Mouse (Mus musculus) kidney, embryonic 14.5 days (tissue): Measurements from ENCODE around the gene Mroh8. TPM values are rescaled to one million over a fixed set of nuclear protein-coding genes. Genes with fewer than 3 reads are reported as not detected.

ENCODE experiments used
- ATAC-seq: fragments of 200-750 bp; cut with Nextera tagmentation; 2 replicates; pipeline ENCODE4 v1.8.0; 2017; ENCODE audit warnings: moderate number of reproducible peaks, mild to moderate bottlenecking, moderate TSS enrichment, moderate library complexity; ENCODE audit not compliant: low FRiP score, low TSS enrichment
- H3K27ac ChIP-seq: fragments of 300-500 bp; sonication (generic); 2 replicates; pipeline ENCODE4 v1.5.1; 2014; ENCODE audit warnings: low read depth, mild to moderate bottlenecking, low read length, moderate library complexity, mixed read lengths
- H3K27me3 ChIP-seq: fragments of 300-500 bp; sonication (generic); 2 replicates; pipeline ENCODE4 v1.6.1; 2014; ENCODE audit warnings: mild to moderate bottlenecking, low read length; ENCODE audit not compliant: control insufficient read depth, insufficient read depth
- H3K36me3 ChIP-seq: fragments of 300-500 bp; sonication (generic); 2 replicates; pipeline ENCODE4 v1.6.1; 2014; ENCODE audit warnings: low read length, mixed read lengths; ENCODE audit not compliant: control insufficient read depth, insufficient read depth
- H3K4me1 ChIP-seq: fragments of 300-500 bp; sonication (generic); 2 replicates; pipeline ENCODE4 v1.6.1; 2014; ENCODE audit warnings: low read length, mixed read lengths; ENCODE audit not compliant: control insufficient read depth, insufficient read depth
- H3K4me2 ChIP-seq: fragments of 300-500 bp; sonication (generic); replicated peaks from 2 replicates; pipeline ENCODE4 v1.6.1; 2014; ENCODE audit warnings: low read depth, mild to moderate bottlenecking, low read length
- H3K4me3 ChIP-seq: fragments of 300-500 bp; sonication (generic); 2 replicates; pipeline ENCODE4 v1.5.1; 2014; ENCODE audit warnings: mild to moderate bottlenecking, low read length
- H3K9ac ChIP-seq: fragments of 300-500 bp; sonication (generic); 2 replicates; pipeline ENCODE4 v1.6.1; 2014; ENCODE audit warnings: low read depth, mild to moderate bottlenecking, low read length, moderate library complexity
- H3K9me3 ChIP-seq: fragments of 300-500 bp; sonication (generic); 2 replicates; pipeline ENCODE4 v1.6.1; 2016; ENCODE audit warnings: low read length; ENCODE audit not compliant: control insufficient read depth
- WGBS: fragments of 180-500 bp; shearing (Covaris S2); extraction: QIAGEN DNeasy Blood & Tissue Kit; methylation state at CpG from one replicate; pipeline ENCODE4 v1.1.7; 2014; 5-methylcytosine and 5-hydroxymethylcytosine counted together
- polyA plus RNA-seq: library from polyadenylated mRNA; unstranded; fragments of >200 nt; fragmentation: Nextera tagmentation; extraction: Ambion mirVana; gene quantifications from 2 replicates; pipeline ENCODE4 v1.2.1, GENCODE M21; 2014

Mroh8 gene
- polyA plus RNA-seq, 1 experiment from 2014 or later, result 0.89 TPM

DNA sequence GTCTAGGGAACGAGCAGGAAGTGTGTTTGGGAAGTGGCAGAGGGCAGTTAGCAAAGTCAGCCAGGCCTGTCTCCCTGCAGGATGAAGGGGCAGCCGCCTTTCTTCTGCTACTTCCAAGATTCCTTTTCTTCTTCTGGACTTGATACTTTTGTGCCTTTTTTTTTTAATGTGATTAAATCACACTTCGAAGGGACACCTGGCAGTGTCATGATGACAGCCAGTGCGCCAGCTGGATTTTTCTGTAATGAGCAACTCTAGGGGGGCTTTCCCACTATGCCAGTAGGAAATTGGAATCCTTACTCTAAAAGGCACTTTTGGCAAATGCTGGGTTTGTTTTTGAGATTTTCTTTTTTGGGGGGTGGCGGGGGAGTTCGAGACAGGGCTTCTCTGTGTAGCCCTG lies 36.1 kb upstream of the Mroh8 start:
- no peak for ATAC-seq
- Histone ChIP-seq H3K9me3 (no peaks in the 10 kb centered on the region), H3K4me2 (no peak overlapping the region), H3K9ac (no peak overlapping the region), H3K4me1 (no peaks in the 10 kb centered on the region), H3K27ac (no peak overlapping the region), H3K4me3 (no peak overlapping the region), H3K36me3 (peaks cover 94% of the 10 kb centered on the region), H3K27me3 (no peaks in the 10 kb centered on the region)
- WGBS, result 82% methylated on average over 6 of the region's 6 CpGs

DNA sequence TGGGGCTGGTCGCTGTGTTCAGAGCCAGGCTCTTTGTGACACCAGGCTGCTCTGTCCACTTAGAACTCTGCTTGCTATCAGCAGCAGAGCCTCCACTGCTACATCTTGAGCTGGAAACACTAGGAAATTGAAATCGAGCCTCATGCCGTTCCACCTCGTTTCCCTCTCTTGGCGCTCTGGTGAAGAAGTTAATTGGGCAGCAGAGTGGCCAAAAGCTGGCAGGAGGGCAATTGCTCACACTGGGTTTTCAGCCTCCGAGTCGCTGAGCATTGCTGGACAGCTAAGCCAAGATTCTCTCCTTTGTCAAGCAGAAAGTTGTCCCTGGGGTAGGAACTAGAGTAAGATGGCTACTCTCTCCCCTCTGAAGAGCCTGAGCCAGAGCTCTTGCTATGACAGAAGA lies 35.0 kb upstream of the Mroh8 start:
- WGBS, result 62% methylated on average over 7 of the region's 7 CpGs
- Histone ChIP-seq H3K9ac (no peak overlapping the region), H3K9me3 (no peaks in the 10 kb centered on the region), H3K27ac (no peak overlapping the region), H3K4me3 (no peak overlapping the region), H3K27me3 (no peaks in the 10 kb centered on the region), H3K36me3 (peaks cover 94% of the 10 kb centered on the region), H3K4me2 (no peak overlapping the region), H3K4me1 (no peaks in the 10 kb centered on the region)
- ATAC-seq, result no peak

DNA sequence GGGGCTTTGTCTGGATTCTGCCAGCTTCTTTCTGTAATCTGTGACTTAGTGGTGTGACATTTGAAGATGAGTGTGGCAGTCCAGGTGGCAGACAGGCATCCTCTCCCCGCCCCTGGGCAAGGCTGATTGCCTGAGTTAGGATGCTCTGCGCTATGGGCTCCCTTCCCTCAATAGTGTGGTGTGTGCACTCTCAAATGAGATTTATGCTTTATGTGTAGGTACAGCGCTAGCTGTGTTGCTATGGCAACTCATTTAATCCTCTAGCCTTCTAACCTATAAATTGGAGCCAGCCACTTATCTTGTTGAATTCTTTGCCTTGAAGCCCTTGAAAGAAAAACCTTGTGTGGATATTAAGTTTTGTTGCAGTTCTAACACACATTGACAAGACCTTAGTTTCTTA lies 34.4 kb upstream of the Mroh8 start:
- Histone ChIP-seq H3K4me3 (no peak overlapping the region), H3K36me3 (peaks cover 97% of the 10 kb centered on the region), H3K4me2 (no peak overlapping the region), H3K27ac (no peak overlapping the region), H3K4me1 (no peaks in the 10 kb centered on the region), H3K9me3 (no peaks in the 10 kb centered on the region), H3K9ac (no peak overlapping the region), H3K27me3 (no peaks in the 10 kb centered on the region)
- WGBS, result 83% methylated on average over 3 of the region's 3 CpGs
- no peak for ATAC-seq

DNA sequence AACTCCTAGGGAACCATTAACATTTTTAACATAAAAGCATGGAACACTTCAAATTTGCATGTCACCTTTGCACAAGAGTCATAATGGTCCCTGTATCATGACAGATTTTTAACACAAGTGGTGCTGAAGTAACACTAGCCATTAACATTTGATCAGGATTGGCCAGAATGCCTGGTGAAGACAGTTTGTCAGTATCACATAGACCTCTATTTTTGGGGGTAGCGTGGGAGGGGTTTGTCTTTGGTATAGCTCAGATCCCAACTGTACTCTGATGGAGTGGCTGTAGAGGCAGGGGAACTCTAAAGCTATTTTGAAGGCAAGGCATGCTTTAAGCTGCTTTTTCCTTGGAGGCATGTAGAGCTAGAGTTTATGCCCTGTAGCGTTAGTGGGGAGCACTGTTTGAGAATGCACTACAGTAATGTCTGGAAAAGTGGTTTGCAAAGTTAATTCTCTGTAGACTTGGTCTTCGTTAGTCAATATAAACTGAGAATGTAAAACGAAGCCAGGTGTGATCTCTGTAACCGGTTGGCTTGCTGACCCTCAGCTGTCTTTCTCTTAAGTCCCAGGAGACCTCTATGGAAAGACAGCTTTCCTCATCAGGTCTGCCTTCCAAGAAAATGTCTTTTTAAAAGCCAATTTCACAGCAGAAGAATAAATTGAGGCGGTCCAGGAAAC lies 31.8 kb upstream of the Mroh8 start:
- no peaks in the 10 kb centered on the region for H3K27me3 ChIP-seq
- no peak overlapping the region for H3K9ac ChIP-seq
- peaks cover 99% of the 10 kb centered on the region for H3K36me3 ChIP-seq
- H3K4me2 ChIP-seq, result no peak overlapping the region
- WGBS, result 91% methylated on average over 6 of the region's 6 CpGs
- no peaks in the 10 kb centered on the region for H3K4me1 ChIP-seq
- no peak overlapping the region for H3K4me3 ChIP-seq
- ATAC-seq, result no peak
- no peaks in the 10 kb centered on the region for H3K9me3 ChIP-seq
- H3K27ac ChIP-seq, result no peak overlapping the region

DNA sequence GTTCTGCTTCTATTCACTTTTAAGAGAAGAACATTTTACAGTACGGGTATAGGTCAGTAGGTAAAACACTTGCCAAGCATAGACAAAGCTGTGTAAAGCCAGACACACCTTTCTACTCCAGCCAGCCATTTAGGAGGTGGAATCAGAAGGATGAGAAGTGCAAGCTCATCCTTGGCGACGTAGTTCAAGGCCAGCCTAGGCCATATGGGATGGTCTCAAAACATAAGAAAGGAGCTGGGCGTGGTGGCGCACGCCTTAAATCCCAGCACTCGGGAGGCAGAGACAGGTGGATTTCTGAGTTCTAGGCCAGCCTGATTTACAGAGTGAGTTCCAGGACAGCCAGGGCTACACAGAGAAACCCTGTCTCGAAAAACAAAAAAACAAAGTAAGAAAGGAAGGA lies 30.3 kb upstream of the Mroh8 start:
- H3K27ac ChIP-seq, result no peak overlapping the region
- no peaks in the 10 kb centered on the region for H3K27me3 ChIP-seq
- no peaks in the 10 kb centered on the region for H3K9me3 ChIP-seq
- no peak overlapping the region for H3K9ac ChIP-seq
- peaks cover 93% of the 10 kb centered on the region for H3K36me3 ChIP-seq
- ATAC-seq, result no peak
- no peaks in the 10 kb centered on the region for H3K4me1 ChIP-seq
- no peak overlapping the region for H3K4me2 ChIP-seq
- WGBS, result 96% methylated on average over 8 of the region's 8 CpGs
- H3K4me3 ChIP-seq, result no peak overlapping the region

DNA sequence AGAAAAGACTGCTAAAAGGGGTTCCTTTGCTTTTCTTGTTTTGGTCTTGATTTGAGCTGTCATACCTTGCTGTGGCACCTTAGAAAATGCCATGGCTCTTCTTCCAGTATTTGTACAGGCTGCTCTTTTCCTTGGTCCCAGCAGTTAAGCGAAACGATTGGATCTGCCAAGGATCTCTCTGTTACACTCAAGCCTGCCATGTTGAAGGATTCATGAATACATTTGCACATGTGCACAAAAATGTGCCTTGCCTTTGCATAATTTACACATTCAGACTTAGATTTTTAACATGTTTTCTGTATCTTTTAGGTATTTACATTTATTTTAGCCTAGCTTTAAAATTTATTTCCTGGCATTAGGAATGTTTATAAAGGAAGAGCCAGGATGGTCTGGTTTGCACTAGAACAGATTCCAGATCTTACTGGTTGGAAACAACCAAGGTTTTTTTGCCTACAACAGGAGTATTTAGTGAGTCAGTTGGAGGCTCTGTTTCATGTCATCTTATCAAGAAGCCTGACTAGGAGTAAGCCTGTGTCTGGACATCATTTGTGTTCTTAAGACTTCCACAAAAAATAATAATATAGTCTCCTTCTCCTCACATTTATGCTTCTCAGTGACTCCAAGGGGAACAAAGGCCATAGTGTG lies 29.0 kb upstream of the Mroh8 start:
- H3K27me3 ChIP-seq, result no peaks in the 10 kb centered on the region
- ATAC-seq, result no peak
- H3K9me3 ChIP-seq, result no peaks in the 10 kb centered on the region
- H3K4me1 ChIP-seq, result no peaks in the 10 kb centered on the region
- H3K36me3 ChIP-seq, result peaks cover 93% of the 10 kb centered on the region
- no peak overlapping the region for H3K4me2 ChIP-seq
- H3K27ac ChIP-seq, result no peak overlapping the region
- 97% methylated on average over 2 of the region's 2 CpGs for WGBS
- H3K4me3 ChIP-seq, result no peak overlapping the region
- no peak overlapping the region for H3K9ac ChIP-seq

DNA sequence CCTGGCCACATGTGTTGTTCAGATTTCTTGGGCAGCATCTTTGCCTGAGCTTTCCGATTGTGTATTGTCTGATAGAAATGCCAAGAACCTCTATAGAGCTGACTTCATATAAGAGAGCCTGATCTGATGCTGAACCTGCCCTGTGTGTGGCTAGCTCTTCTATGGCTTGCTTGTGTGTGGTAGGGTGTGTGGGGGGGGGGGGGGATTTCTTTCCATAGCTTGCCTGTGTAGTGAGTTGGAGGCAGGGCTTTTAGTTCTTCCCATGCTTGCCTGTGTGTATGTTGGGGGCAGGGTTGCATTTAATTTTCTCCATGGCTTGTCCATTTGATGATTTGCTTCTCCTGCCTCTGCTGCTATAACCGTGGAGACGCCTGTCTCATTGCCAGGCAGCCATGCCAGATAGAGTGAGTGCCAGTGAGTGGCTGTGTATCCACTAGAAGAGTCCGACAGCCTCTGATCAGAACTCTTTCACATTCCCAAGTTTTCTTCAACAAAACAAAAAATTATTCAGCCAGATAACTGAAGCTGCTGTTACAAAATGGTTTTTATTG lies 28.4 kb upstream of the Mroh8 start:
- no peaks in the 10 kb centered on the region for H3K9me3 ChIP-seq
- H3K27ac ChIP-seq, result no peak overlapping the region
- no peak overlapping the region for H3K4me2 ChIP-seq
- no peaks in the 10 kb centered on the region for H3K4me1 ChIP-seq
- peaks cover 93% of the 10 kb centered on the region for H3K36me3 ChIP-seq
- no peaks in the 10 kb centered on the region for H3K27me3 ChIP-seq
- no peak for ATAC-seq
- H3K9ac ChIP-seq, result no peak overlapping the region
- H3K4me3 ChIP-seq, result no peak overlapping the region
- 88% methylated on average over 4 of the region's 4 CpGs for WGBS

DNA sequence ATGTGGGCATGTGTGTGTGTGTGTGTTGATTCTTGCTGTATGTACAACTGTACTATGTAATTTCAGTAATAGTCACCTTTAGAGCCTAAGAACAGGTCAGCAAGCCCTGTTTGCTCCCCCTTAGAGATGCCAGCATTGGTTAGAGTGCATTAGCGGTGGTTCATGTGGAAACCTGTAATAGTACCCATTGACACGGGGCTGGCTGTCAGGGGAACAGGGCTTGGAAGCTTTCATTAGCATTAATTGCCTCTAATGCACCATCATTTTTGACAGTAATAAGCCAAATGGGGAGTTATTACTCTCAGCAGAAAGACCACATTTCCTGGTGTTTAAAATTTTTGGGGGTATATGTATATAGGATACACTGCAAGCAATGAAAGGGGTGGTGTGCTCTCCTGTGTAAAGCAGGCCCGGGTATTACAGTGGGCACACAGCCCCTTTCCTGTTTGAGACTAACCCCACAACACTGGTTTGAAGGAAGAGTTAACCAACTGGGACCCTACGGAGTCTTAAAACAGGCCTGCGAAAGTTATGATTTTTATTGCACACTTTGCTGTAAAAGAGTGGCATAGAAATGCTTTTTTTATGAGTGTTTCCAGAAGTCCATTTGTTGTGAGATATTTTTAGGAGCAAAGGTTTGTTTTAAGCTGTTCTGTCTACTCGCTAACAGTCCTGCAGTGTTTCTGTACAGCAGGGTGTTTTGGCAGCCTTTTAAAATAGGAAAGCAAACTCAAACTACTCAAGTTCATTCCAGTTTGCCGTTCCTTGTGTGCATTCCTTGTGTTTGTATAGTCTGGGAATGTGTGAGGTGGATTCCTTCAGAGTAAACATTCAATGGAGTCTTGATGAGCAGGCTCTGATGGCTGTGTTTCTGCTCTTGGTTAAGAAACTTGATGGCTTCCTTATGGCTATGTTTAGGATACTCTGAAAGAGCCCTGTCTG lies 27.0 kb upstream of the Mroh8 start:
- 82% methylated on average over 7 of the region's 7 CpGs for WGBS
- no peaks in the 10 kb centered on the region for H3K27me3 ChIP-seq
- no peak overlapping the region for H3K4me2 ChIP-seq
- H3K27ac ChIP-seq, result no peak overlapping the region
- H3K9me3 ChIP-seq, result no peaks in the 10 kb centered on the region
- H3K36me3 ChIP-seq, result peaks cover 91% of the 10 kb centered on the region
- ATAC-seq, result no peak
- H3K4me3 ChIP-seq, result no peak overlapping the region
- H3K4me1 ChIP-seq, result no peaks in the 10 kb centered on the region
- no peak overlapping the region for H3K9ac ChIP-seq
